Mouse (Mus musculus) heart, adult 2 months (tissue): Measurements from ENCODE around the gene Smc4. TPM values are rescaled to one million over a fixed set of nuclear protein-coding genes. Genes with fewer than 3 reads are reported as not detected.
A peak's percentile ranks its signal among the peaks of the same experiment; 100 is the strongest.

Source experiments
- DNase-seq, 2 experiments: peaks; one replicate each; pipeline ENCODE4 v3.0.0; 2021
- H3K27ac ChIP-seq: fragments of 200-600 bp; 2 replicates; pipeline ENCODE4 v1.8.1; 2022
- H3K27me3 ChIP-seq: fragments of 200-500 bp; 2 replicates; pipeline ENCODE4 v1.6.1; 2012; ENCODE audit warnings: mild to moderate bottlenecking, low read length, inconsistent platforms, mixed read lengths; ENCODE audit not compliant: control insufficient read depth, insufficient read depth
- H3K36me3 ChIP-seq: fragments of 200-500 bp; 2 replicates; pipeline ENCODE4 v1.6.1; 2012; ENCODE audit warnings: low read length, inconsistent platforms; ENCODE audit not compliant: control insufficient read depth, insufficient read depth
- H3K4me1 ChIP-seq: fragments of 200-500 bp; 2 replicates; pipeline ENCODE4 v1.6.1; 2011; ENCODE audit warnings: low read length; ENCODE audit not compliant: control insufficient read depth, insufficient read depth
- H3K4me3 ChIP-seq: fragments of 200-600 bp; 2 replicates; pipeline ENCODE4 v1.8.1; 2022
- H3K79me2 ChIP-seq: fragments of 200-500 bp; replicated peaks from 2 replicates; pipeline ENCODE4 v1.6.1; 2012; ENCODE audit warnings: mild to moderate bottlenecking, inconsistent platforms, low read length, moderate library complexity, mixed read lengths; ENCODE audit not compliant: control insufficient read depth, insufficient read depth
- H3K9ac ChIP-seq: fragments of 200-500 bp; 2 replicates; pipeline ENCODE4 v1.6.1; 2012; ENCODE audit warnings: low read depth, mild to moderate bottlenecking, control low read depth, inconsistent platforms, low read length, mixed read lengths
- CTCF ChIP-seq: fragments of 200-600 bp; IDR thresholded peaks from 2 replicates; pipeline ENCODE4 v1.8.1; 2022; ENCODE audit warnings: antibody characterized with exemption, mild to moderate bottlenecking, moderate library complexity
- EP300 ChIP-seq: fragments of 200-500 bp; IDR thresholded peaks from 2 replicates; pipeline ENCODE4 v1.6.1; 2011; ENCODE audit warnings: low read depth, low read length, control low read depth; ENCODE audit not compliant: insufficient read depth
- POLR2A ChIP-seq: fragments of 200-500 bp; IDR thresholded peaks from 2 replicates; pipeline ENCODE4 v1.6.1; 2011; ENCODE audit warnings: mild to moderate bottlenecking, low read depth, low read length, control low read depth; ENCODE audit not compliant: insufficient read depth
- WGBS: fragments of 180-500 bp; shearing (Covaris S2); methylation state at CpG from one replicate; pipeline ENCODE4 v1.1.7; 2018; 5-methylcytosine and 5-hydroxymethylcytosine counted together
- intact Hi-C: fragments of 180-260 bp; cut with DNase I; formaldehyde crosslinking; loops from one replicate; pipeline ENCODE4 v1.15.1; 2025
- polyA plus RNA-seq: library from polyadenylated mRNA; depleted of rRNA; stranded (reverse); fragments of >200 nt; gene quantifications from 2 replicates; pipeline ENCODE4 v1.2.3, GENCODE M21; 2012
- total RNA-seq, 2 experiments: library from RNA; stranded (reverse); gene quantifications; 2 replicates each; pipeline ENCODE4 v1.2.3; 2021

The Smc4 gene
- total and polyA plus RNA-seq, 3 experiments, result 1.5 to 12.0 (median 11.1) TPM

DNA sequence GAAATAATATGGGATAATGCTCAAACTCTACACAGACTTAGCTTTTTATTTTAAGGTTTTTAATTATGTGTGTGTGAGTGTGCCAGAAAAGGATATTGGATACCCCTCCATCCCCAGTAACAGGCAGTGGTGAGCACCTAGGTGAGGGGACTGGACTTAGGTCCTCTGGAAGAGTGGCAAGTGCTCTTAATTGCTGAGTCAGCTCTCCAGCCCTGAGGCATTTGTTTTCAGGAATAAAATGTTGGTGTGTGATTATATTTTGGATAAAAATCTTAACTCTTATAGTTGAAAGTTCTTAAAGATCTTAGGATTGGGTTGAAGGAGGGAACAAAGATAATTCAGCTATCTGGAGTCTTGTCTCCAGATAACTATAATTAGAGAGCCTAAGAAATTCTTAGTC, 16.2 kb downstream of the Smc4 start:
- Histone ChIP-seq H3K27ac (no peak overlapping the region), H3K36me3 (no peaks in the 10 kb centered on the region), H3K79me2 (no peaks in the 10 kb centered on the region), H3K4me1 (no peaks in the 10 kb centered on the region), H3K27me3 (no peaks in the 10 kb centered on the region), H3K4me3 (no peak overlapping the region), H3K9ac (no peak overlapping the region)
- DNase-seq, result no peak
- no peak for TF ChIP-seq POLR2A
- no peak for TF ChIP-seq EP300
- TF ChIP-seq CTCF, result no peak
- intact Hi-C loops, result no loop called here

DNA sequence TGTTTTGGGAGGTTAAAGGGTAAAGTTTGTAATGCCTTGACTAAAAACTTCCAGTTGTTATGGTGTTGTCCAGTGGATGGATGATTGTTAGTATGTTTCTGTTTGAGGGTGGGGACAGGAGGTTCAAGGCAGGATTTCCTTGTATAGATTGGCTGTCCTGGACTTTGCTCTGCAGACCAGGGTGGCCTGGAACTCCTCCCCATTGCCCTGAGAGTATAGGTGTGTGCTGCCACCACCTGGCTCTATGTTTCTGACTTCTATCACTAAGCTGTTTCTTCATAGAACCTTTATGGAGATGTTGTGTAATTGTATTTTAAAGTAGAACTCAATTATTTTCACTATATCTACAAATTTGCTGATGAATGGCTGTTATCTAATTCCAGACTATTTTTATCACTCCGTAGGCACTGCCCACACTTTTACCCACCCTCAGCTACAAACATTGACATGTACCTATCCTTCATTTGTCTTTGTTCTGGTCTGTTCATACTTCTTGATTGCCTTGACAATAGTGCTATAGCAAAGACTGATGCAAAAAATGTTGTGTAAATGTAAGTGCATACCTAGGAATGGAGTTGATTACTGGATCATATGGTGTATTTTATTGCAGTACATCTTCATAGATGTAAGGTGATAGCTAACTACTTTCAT, 21.7 kb downstream of the Smc4 start:
- H3K27ac ChIP-seq, result no peak overlapping the region
- WGBS, result 70% methylated on average over 1 of the region's 1 CpGs
- no peak for DNase-seq
- intact Hi-C loops, result no loop called here
- H3K4me3 ChIP-seq, result no peak overlapping the region
- TF ChIP-seq POLR2A (no peak), CTCF (no peak), EP300 (no peak)
- H3K4me1 ChIP-seq, result no peaks in the 10 kb centered on the region
- H3K27me3 ChIP-seq, result no peaks in the 10 kb centered on the region
- H3K9ac ChIP-seq, result no peak overlapping the region
- H3K36me3 ChIP-seq, result peaks cover 3% of the 10 kb centered on the region; the same call in 1 of the 2 replicates
- H3K79me2 ChIP-seq, result no peaks in the 10 kb centered on the region

DNA sequence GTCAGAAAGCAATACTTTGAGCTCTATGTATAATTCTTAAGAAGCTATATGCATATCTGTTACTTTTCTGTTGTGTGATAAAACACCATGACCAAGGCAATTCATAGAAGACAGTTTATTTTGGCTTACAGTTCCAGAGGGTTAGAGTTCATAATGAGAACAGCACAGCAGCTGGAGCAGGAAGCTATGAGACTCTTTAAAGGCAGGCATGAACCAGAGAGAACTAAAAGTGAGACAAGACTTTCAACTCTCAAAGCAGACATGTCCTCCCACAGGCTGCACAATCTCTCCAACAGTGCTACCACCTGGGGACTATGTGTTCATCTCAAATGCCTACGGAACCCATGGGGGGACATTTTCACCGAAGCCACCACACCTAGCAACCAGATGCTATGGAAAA, 35.6 kb downstream of the Smc4 start:
- no peak overlapping the region for H3K4me3 ChIP-seq
- no peak for DNase-seq
- H3K27me3 ChIP-seq, result no peaks in the 10 kb centered on the region
- no peak overlapping the region for H3K27ac ChIP-seq
- intact Hi-C loops, result no loop called here
- 87% methylated on average over 2 of the region's 2 CpGs for WGBS
- H3K9ac ChIP-seq, result no peak overlapping the region
- no peaks in the 10 kb centered on the region for H3K36me3 ChIP-seq
- H3K79me2 ChIP-seq, result no peaks in the 10 kb centered on the region
- TF ChIP-seq EP300 (no peak), POLR2A (no peak), CTCF (no peak)
- H3K4me1 ChIP-seq, result no peaks in the 10 kb centered on the region; the same call in 1 of the 2 replicates

DNA sequence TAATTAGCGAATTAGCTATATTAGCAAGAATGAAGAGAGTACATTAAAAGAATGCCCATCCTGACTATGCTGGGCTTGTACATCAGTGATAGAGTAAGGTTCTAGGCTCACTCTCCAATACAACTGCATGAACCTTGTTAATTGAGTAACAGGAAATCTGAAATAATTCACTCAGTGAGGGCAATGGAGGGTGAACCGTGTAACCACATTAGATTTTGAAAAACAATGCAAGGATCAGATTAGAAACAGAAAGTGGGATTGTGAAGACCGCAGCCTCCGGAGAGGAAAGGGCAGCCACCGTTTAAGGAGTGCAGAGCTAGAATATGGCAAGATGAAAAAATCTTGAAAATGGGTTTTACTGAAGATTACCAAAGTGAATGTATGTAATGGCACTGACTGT, 36.8 kb downstream of the Smc4 start:
- 37% methylated on average over 5 of the region's 5 CpGs for WGBS
- no peak overlapping the region for H3K9ac ChIP-seq
- no peak for DNase-seq
- H3K79me2 ChIP-seq, result no peaks in the 10 kb centered on the region
- no peaks in the 10 kb centered on the region for H3K36me3 ChIP-seq
- no peak overlapping the region for H3K27ac ChIP-seq
- H3K27me3 ChIP-seq, result no peaks in the 10 kb centered on the region
- H3K4me1 ChIP-seq, result no peaks in the 10 kb centered on the region; the same call in 1 of the 2 replicates
- TF ChIP-seq EP300 (no peak), CTCF (no peak), POLR2A (no peak)
- H3K4me3 ChIP-seq, result no peak overlapping the region
- intact Hi-C loops, result no loop called here

DNA sequence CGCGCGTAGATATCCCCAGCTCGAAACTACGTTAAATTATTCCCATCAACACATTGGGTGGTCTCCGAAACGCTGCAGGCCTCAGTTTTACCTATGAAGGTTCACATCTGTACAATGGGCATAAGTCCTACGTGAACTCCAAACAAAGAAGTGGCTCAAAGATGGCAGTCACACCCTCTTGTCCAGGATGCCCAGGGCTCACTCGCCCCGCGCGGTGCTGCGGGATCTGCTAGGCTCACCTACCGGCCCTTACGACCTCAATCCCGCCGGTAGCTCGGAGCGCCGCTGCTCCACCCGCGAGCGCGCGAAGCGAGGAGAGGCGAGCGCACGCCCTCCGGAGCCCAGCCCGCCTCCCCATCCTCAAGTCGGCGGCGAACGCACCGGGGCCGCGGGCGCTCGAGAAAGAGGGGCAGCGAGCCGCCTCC, 39.6 kb downstream of the Smc4 start:
- intact Hi-C loops, result loop anchor here (2.0 kb wide), 1 partner anchor 39 kb away; the partner anchor contains the start of genes Ift80 and Smc4
- Histone ChIP-seq H3K4me3 (peak overlapping the region; percentile 90), H3K79me2 (no peaks in the 10 kb centered on the region), H3K4me1 (no peaks in the 10 kb centered on the region; the same call in 1 of the 2 replicates), H3K36me3 (no peaks in the 10 kb centered on the region), H3K27ac (peak overlapping the region; percentile 58), H3K9ac (peak overlapping the region; percentile 85), H3K27me3 (no peaks in the 10 kb centered on the region)
- under 1% methylated on average over 42 of the region's 42 CpGs for WGBS
- TF ChIP-seq POLR2A, result no peak
- no peak for TF ChIP-seq EP300
- no peak for TF ChIP-seq CTCF
- no peak for DNase-seq

DNA sequence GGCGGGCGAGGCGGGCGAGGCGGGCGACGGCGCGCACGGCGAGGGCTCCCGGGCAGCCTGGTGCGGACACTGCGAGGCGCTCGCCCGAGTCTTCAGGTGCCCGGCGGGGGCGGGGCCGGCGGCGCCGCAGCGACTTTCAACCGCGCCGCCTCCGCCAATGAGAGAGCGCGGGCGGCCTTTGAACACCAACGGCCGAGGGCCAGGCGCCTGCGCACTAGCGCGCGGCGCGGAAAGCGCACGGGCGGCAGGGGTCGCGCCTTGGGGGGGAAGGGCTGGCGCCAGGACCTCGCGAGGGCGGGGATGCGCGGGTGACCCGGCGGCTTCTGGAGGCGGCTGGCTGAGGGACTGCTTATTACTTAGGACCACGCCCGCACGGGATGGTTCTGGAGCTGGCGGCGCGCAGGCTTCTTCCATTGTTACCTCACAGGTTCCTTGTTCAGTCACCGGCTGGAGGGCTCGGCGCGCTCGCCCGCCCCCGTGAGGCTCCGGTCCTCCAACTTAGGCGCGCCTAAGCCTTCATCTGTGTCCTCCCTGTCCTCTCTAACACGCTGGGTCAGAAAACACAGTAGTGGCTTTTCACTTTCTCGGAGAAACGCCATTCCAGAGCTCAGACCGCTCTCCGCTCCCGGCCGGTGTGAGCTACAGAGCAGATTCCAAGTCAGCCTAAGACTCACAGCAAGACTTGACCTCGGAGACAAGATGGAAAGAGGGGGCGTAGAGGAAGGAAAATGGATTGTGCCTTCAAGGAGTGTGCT, 40.3 kb downstream of the Smc4 start, which contains the start of gene Trim59:
Gene Trim59, minus strand, starts transcription at position 111 of the 755 bp plus-strand sequence.
- Histone ChIP-seq H3K36me3 (no peaks in the 10 kb centered on the region), H3K27ac (peak within 1 kb of the TSS; percentile 58), H3K9ac (peak within 1 kb of the TSS; percentile 85), H3K4me1 (no peaks in the 10 kb centered on the region; the same call in 1 of the 2 replicates), H3K27me3 (no peaks in the 10 kb centered on the region), H3K79me2 (no peaks in the 10 kb centered on the region), H3K4me3 (peak within 1 kb of the TSS; percentile 90)
- TF ChIP-seq EP300, result no peak
- 0 out of 2 replicates have a peak, but pooled peaks have one; percentile 13 for TF ChIP-seq POLR2A
- peak; percentile 38 for TF ChIP-seq CTCF
- intact Hi-C loops, result loop anchor here (2.0 kb wide), 1 partner anchor 40 kb away; the partner anchor contains the start of genes Ift80 and Smc4
- DNase-seq, result peak; percentile 91 to 96
- under 1% methylated on average over 78 of the region's 80 CpGs for WGBS
